Mouse (Mus musculus) left cerebral cortex, postnatal 14 days (tissue): ENCODE data around the gene Nemf. TPM values are rescaled to one million over a fixed set of nuclear protein-coding genes. Genes with fewer than 3 reads are reported as not detected.
"Not testable (repeated sequence)": the region's sequence is repeated elsewhere in the genome, so short reads cannot be mapped to it uniquely, and the experiment has no call there.

Experiments used
- DNase-seq, 2 experiments: peaks; one replicate each; pipeline ENCODE4 v3.0.0; 2021 to 2022; ENCODE audit warnings: low spot score in 2 of 2, mixed read lengths in 1 of 2
- intact Hi-C: fragments of 180-260 bp; cut with DNase I; formaldehyde crosslinking; loops from one replicate; pipeline ENCODE4 v1.15.1; 2025
- total RNA-seq, 2 experiments: library from RNA; stranded (reverse); gene quantifications; 2 replicates each; pipeline ENCODE4 v1.2.3; 2021

Gene Nemf
- total RNA-seq, 2 experiments from 2014 or later, result 37.9 to 39.9 TPM

DNA sequence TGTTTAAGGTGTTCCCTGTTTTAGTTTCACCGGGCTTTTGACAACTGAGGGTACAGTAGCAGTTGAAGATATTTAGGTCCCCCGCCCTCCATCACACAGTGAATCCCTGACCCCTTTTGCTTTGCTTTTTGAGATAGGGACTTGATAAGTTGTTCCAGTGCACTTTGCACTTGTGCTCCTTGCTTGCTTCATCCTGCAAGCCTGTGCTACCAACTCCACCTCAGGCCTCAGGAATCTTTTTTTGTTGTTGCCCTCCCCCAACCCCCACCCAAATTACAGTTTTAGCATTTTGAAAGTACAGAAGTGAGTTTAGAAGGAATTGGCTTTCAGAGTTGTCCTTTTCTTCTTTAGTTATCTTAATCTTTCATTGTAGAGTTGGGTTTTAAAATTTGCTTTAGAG lies 19.2 kb upstream of the Nemf start:
- intact Hi-C loops, result no loop called here
- no peak for DNase-seq

DNA sequence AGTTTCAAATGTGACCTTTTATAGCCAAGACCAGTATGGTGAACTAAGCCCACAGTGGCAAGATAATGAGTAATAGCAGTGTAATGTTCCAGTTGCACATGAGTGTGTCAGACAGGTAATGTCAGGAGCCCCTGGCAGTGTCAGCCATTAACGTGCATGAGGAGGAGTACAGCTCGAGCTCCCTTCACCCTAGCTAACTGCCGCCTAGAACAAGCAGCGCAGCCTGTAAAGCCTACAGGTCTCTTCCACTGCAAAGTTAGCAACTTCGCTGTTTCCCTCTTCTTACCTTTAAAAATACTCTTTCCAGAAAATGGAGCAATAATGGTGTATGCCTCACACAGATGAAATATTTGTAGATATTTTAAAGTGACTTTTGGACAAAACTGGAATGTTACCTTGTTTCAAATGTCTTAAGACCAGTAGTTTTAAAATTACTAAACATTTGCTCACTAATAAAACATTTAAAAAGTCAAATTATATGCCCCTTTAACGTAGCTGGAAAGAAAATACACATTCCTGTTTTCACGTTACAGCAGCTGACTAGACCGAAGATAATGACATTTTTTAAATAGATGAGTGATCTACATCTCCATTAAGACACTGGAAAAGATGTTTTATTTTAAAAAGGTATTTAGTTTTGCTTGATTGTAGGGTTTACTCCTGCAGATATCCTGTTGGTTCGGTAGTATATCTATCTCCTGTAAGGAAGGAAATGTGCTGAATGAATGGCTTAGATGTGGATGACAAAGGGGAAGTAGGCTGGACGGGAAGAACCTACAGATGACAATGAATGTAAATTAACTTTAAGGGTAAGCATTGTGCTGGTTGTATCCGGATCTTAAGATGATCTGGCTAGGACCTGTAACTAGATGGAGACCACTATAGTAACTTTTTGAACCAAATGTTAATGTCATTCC lies 17.1 kb upstream of the Nemf start:
- intact Hi-C loops, result loop anchor here (5.0 kb wide), 3 partner anchors 63 to 308 kb away; partner anchors contain the start of genes Sos2 and Vcpkmt
- DNase-seq, result no peak

DNA sequence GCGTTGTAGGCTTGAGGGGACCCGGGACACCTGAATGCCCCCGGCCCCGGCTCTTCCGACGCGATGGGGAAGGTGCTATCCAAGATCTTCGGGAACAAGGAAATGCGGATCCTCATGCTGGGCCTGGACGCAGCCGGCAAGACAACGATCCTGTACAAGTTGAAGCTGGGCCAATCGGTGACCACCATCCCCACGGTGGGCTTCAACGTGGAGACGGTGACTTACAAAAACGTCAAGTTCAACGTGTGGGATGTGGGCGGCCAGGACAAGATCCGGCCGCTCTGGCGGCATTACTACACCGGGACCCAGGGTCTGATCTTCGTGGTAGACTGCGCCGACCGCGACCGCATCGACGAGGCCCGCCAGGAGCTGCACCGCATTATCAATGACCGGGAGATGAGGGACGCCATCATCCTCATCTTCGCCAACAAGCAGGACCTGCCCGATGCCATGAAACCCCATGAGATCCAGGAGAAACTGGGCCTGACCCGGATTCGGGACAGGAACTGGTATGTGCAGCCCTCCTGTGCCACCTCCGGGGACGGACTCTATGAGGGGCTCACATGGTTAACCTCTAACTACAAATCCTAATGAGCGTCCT lies 15.9 kb upstream of the Nemf start:
- intact Hi-C loops, result loop anchor here (5.0 kb wide), 3 partner anchors 64 to 309 kb away; partner anchors contain the start of genes Sos2 and Vcpkmt
- DNase-seq, result peak in 1 of 2 experiments; percentile 9

DNA sequence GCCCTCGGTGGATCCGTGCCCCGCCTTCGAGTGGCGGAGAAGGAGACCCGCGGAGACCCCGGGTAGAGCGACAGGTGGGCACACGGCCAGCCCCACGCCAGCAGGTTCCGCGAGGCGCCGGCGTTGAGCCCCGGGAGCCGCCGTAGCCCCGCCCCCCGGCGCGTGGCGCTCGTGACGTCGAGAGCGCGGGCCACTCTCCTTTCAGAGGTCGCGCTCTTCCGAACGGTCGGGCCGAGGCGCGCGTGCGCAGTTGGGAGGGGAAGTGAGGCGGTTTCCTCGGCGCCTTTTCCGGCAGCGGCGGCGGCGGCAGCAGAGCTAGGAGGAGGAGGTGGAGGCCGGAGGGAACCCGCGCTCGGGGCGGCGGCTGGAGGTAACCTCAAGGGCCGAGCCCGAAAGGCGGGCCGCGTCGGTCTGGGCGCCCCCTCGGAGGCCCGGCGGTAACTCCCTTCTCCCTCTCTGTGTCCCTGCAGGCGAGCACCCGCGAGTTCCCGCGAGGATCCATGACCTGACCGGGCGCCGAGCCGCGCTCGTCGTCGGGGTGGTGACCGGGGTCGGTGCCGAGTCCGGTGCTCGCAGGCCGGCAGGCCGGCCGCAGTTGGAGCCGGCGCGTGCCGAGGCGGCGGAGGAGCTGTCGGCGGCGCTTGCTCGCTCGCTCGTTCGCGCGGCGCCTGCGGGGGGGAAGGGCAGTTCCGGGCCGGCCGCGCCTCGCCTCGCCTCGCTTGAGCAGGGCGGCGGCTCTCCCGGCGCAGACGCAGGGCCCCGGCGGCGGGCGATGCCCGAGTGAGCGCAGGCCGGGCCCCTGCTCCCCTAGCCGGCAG lies 15.1 kb upstream of the Nemf start, which contains the start of the genes Arf6 and Gm9887:
Gene Arf6, plus strand, starts transcription at position 297 of the 818 bp plus-strand sequence.
Gene Gm9887, minus strand, starts transcription at position 605 of the 818 bp plus-strand sequence.
- intact Hi-C loops, result loop anchor here (5.0 kb wide), 3 partner anchors 65 to 310 kb away; partner anchors contain the start of genes Sos2 and Vcpkmt
- peak; percentile 96 to 99 for DNase-seq

DNA sequence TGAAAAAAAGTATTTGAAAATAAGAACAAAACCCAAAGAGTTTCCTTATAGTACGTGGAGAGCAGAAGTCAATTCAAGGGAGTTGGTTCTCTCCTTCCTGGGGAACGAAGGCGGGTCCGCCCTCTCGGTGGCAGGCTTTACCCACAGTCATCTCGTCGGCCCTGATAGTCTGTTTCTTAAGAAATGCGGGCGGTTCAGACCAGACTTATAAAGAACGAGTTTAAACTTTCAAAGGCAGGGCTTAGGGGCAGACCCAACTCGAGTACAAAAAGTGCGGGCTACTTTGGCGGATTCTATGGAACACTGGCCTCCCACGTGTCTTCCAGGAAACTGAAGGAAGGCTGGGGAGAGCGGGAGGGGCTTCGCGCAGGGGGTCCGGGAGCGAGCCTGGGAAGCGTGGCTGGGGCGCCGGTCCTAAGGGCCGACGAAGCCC lies 14.5 kb upstream of the Nemf start:
- intact Hi-C loops, result loop anchor here (5.0 kb wide), 3 partner anchors 66 to 311 kb away; partner anchors contain the start of genes Sos2 and Vcpkmt
- no peak for DNase-seq

DNA sequence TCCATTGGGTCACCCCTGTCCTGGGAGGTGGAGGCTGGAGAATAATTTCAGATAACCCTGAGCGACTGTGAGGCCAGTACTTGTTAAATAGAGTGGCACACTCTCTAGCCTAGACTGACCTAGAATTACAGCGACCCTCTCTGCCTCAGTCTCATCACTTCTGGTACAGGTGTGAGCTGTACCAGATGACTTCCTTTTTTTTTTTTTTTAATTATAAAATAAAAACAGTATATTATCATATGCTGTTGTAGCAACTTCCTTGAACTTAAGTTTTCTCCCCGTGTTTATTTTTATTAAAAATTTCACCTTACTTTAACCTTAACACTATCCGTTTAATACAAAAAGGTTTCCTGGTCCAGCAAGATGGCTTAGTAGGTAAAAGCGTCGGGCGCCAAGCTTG lies 14.0 kb upstream of the Nemf start:
- intact Hi-C loops, result loop anchor here (5.0 kb wide), 3 partner anchors 66 to 311 kb away; partner anchors contain the start of genes Sos2 and Vcpkmt

DNA sequence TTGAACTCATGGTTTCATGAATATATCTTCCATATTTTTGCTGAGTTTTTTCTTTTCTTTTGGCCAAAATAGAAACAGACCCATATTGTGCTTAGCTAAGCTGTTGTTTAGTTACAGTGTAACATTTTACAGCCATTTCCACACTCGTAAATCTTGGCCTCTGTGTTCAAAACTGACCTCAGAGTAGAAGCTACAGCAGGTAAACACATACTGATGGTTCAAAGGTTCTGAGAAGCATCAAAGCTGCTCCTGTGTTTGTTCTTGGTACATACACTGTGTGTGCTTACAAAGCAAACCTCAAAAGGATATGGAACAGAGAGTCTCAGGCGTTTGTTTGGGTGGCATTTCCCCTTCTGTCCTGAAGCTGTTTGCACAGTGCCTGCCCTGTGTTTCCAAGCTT lies 10.6 kb upstream of the Nemf start:
- DNase-seq, result no peak
- intact Hi-C loops, result no loop called here

More for the DNA sequence above, 14.0 kb upstream of the Nemf start:
- no peak for DNase-seq

DNA sequence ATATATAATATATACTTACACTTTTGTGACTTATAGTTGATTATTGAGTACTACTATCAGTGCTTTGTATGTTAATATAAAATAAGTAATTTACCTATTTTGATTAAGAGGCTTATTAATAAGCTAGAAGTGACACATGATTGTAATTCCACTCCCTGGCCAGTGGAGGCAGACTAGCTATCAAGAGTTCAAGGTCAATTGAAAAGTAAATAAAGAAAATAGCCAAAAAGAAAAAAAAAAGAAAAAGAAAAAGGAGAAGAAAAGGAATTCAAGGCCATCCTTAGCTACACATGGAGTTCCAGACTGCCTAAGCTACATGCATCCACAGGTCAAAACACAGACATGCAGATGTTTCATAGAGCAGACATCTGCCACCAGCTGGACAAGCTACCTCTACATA lies 9.5 kb upstream of the Nemf start:
- DNase-seq, result no peak
- intact Hi-C loops, result no loop called here

DNA sequence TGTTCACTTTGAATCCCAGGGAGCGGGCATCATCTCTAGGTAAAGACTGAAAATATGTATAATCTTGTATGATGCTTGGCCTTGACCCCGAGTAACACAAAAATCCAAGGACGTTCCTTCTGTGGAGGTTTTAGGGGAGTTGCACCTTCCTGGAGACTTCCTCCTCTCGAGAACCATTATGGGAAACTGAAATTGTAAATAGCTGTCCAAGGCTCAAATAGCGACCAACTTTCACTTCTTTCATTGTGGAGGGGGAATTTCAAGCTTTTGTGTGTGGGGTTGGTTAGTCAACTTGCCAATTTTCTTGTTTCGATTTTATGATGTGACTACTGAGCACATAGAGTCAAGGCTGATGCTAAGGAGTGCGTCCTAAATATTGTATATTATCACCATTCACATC lies 8.8 kb upstream of the Nemf start:
- intact Hi-C loops, result no loop called here
- no peak for DNase-seq

DNA sequence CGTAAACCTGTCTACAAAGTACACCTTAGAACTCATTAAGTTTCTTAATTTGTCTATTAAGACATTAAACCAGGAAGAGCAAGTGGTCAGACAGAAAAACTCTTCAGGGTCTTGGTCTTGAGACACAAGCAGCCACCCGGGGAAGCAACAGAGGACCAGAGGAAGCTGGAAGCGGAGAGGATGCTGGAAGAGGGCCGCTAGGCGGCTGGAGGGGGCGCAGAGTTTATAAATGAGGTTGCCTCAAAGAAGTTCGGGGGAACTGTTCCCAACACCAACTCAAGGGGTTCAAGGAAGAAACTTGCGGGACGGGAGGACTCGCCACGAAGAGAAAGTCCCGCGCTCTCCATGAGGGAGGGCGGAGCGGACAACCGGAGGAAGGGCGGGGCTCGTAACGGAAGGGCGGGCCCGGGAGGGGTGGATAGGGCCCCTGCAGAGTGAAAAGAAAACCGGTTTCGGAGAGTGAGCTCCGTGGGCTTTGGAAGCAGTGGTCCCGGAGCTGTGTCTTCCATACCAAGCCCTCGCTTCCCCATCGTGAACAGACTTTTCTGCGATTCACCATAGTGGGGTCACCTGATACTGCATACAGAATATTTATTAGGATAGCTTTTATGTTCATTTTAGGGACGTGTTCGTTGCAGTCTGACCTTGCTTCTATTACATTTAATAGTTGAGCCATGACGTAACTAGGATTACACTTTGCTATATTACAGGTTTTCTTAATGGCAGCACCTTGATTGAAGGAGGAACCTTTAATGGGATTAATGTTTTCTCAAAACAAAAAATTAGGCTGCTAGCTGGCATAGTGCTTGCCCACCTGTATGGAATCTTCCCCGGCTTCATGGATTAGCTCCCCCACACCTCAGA lies 7.2 kb upstream of the Nemf start:
- intact Hi-C loops, result no loop called here
- peak in 1 of 2 experiments; percentile 56 for DNase-seq

DNA sequence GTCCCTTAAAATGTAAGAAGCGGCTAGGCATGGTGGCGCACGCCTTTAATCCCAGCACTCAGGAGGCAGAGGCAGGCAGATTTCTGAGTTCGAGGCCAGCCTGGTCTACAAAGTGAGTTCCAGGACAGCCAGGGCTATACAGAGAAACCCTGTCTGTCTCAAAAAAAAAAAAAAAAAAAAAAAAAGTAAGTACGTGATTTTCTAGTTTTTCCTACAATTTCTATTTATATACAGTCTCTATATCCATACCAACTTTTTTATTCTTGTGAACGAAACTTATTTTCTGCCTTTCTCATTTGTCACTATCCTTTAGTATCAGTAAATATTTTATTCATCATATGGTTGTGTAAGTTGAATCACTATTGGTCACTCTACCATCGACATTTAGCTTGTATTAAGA lies 6.1 kb upstream of the Nemf start:
- DNase-seq, intact Hi-C loops: not testable (repeated sequence)

DNA sequence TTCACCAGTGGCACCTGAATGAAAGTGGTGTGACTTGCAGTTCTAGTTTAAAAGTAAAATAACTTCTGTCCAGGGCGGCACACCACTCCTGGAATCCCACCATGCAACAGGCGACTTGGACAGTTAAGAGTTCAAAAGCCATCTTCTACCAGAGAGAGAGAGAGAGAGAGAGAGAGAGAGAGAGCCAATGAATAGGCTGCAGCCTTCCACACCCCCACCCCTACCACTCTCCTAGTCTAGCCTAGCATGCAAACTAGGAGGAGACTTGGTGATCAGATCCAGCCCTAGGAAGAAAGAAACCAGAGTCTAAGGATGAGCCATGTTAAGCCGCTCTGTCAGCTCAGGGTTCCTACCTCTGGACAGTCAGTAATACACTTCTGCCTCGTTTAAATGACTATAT lies 5.4 kb upstream of the Nemf start:
- intact Hi-C loops, result no loop called here
- DNase-seq, result no peak

DNA sequence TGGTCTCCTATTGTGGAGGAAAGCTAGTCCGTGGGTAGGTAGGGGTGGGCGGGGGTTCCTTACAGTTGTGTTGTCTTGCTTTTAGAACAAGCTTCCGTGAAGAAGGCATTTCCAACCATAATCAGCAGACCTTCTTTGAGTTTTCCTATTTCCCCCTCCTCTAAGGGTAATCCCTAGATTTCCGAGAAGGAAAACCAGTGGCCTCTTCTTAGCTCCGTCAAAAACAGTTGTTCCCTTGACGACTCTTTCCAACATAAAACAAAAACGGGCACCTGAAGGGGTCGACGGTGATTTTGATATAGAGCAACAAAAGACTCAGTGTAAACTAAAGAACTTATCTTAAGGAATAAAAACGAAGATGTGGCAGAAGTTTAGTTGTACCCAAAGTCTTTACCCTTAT lies 5.0 kb upstream of the Nemf start:
- DNase-seq, result no peak
- intact Hi-C loops, result no loop called here

DNA sequence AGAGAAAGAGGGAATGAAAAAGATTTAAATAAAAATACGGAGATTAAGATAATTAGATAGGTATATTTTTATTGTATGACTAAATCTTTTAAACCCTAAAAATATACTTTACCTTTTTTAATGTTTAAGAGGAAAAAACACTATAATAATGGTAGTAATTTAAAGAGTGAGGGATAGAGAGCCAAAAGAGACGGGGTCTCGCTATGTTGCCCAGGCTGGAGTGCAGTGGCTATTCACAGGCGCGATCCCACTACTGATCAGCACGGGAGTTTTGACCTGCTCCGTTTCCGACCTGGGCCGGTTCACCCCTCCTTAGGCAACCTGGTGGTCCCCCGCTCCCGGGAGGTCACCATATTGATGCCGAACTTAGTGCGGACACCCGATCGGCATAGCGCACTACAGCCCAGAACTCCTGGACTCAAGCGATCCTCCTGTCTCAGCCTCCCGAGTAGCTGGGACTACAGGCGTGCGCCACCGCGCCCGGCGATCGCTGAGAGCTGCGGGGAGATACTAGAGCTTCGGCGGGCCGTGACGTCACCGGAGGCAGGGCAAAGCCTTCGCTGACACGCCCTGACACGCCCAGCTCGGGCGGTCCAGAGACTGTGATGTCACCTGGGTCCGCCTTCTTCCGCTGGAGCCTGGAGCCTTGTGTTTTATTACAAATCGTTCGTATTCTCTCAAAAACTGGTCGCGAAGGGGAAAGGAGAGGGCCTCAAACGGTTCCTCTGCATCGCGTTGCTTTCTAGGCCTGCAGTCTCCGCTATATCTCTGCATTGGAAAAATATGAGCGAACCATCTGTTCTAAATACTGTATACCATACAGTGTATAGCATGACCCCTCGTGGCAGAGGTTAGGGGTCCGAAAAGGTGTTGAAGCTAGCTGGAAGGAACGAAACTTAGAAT lies 4.3 kb upstream of the Nemf start:
- intact Hi-C loops, result not testable (repeated sequence)
- DNase-seq, result peak; percentile 98 to 99

DNA sequence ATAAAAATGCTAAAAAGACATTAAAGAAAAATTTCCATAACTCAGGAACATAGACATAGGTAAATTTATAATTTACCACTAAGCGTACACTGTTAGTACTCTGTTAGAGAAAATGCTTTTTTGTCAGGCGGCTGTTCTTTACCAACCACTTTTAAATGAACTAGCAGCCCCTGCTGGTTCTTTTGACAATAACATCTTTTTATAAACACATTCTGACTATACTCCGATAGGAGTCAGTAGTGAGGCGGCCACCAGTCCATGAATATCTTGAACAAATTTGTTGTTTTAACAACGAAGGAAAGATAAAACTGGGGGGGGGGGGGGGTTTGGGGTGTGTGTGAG lies 3.7 kb upstream of the Nemf start:
- intact Hi-C loops, result no loop called here
- peak; percentile 57 to 96 for DNase-seq

DNA sequence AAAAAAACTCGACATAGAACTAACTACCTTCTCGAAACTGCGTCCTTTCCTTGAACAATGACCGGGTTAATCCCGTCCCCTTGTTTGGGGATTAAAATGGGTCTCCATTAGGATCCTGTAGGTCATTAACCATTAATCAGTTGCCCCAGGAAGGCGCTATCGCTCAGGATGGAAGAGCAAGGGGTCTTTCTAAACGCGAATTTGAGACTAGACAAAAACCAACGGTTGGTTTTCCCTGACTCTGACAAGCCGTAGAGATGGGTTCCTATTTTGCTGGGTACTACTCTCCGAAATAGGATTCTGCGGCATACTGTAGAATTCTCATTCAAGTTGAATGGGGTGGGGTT lies 308 bp upstream of the Nemf start:
- intact Hi-C loops, result no loop called here
- DNase-seq, result no peak

DNA sequence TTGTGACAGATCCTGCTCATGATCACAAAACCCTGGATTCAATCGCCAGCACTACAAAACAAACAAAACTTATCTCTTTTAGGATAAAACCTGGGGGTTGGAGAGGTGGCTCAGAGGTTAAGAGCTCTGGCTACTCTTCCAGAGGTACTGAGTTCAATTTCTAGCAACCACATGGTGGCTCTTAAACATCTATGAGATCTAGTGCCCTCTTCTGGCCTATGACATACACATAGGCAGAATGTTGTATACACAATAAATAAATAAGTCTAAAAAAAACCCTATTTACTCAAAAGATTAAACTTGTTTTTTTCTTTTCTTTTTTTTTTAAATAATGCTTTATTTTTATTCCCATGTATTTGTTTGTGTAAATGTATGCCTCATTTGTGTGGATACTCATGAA lies 5.3 kb downstream of the Nemf start:
- no peak for DNase-seq
- intact Hi-C loops, result no loop called here

DNA sequence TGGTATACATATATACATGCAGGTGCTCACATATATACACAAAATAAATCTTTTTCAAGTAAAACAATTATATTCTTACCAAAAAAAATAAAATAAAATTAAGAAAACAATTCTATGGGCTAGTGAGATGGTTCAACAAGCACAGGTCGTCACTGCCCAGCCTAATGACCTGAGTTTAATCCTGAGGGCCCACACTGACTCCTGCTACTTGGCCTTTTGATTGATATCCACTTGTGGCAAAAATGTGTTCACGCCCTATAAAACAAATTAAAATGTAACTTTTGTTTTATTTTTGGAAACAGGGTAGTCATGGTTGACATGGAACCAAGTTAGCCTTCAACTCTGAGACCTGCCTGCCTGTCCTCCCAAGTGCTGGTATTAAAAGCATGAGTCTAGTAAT lies 7.0 kb downstream of the Nemf start:
- intact Hi-C loops, result no loop called here

More for the DNA sequence above, 7.0 kb downstream of the Nemf start:
- DNase-seq, result no peak
